10 mouse cellular contexts compared by ENCODE assay signal in the genomic region with DNA sequence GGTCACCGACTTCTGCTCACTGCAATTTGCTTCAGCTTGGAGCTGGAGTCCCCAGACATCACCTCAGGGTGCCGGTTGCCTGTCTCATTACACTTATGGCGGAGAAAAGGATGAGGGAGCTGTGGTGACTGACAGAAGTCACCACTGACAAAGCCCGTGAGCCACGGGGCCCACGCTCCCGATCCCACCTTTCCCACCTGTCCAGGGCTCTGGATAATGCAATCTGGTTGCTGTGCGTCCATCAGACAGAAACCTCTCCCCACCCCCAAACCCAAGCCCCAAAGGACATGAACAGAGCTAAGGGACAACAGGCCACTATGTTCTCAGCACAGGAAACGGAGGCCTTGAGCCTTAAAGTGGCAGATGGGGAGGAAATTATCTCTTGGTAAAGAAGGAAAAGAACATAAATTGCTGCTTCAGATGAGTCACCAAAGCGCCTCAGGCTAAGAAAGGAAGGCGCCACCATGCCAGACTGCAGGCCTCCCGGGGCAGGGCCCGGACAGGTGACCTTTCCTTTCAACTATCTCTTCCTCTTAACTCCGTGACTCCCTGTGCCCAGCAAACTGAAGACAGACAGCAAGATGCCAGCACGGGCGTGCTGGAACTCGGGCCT. TPM values are rescaled to one million over a fixed set of nuclear protein-coding genes. Genes with fewer than 3 reads are reported as not detected.
A peak's percentile ranks its signal among the peaks of the same experiment; 100 is the strongest.
DNase-seq lines count a peak whose midpoint lies in the region; ATAC-seq lines count a peak whose summit lies in the region.
"Had no signal": no experiment of that assay in that cellular context is flagged by ENCODE, and none has a peak within 500 bp of the region (broad histone marks: within the 10 kb centered on the region; RNA-seq: fewer than 3 reads in every experiment).

No protein-coding gene starts in this region.

- H3K4me1 ChIP-seq in kidney, embryonic 14.5 days (ENCODE audit: control insufficient read depth, insufficient read depth, low read length): peaks cover 11% of the 10 kb centered on the region; the same call in 1 of the 2 replicates

- DNase-seq in cerebellum, adult 9-11 months: peak; percentile 68
- no peak for DNase-seq in cerebellum, postnatal 4 days (ENCODE audit: low spot score in 2 of 2)
- DNase-seq in kidney, adult 18-20 months: peak; percentile 27
- DNase-seq in adrenal gland, postnatal 14 days: peak; percentile 74
- peak; percentile 61 for DNase-seq in kidney, postnatal 14 days
- no peak for DNase-seq in lung, postnatal 36 days
- DNase-seq in ovary, postnatal 14 days (ENCODE audit: low spot score): no peak
- DNase-seq: lung, postnatal 10 days had no signal

- no peak overlapping the region for H3K4me3 ChIP-seq in kidney, embryonic 14.5 days (ENCODE audit: low read length)

- no peak overlapping the region for H3K9ac ChIP-seq in kidney, embryonic 14.5 days (ENCODE audit: low read depth, low read length)

- no peaks in the 10 kb centered on the region for H3K27me3 ChIP-seq in kidney, embryonic 14.5 days (ENCODE audit: control insufficient read depth, insufficient read depth, low read length)

- ATAC-seq in kidney, embryonic 14.5 days (ENCODE audit: low FRiP score, low TSS enrichment): no peak

- no peaks in the 10 kb centered on the region for H3K9me3 ChIP-seq in kidney, embryonic 14.5 days (ENCODE audit: control insufficient read depth, low read length)

- H3K4me2 ChIP-seq in kidney, embryonic 14.5 days (replicated peaks; ENCODE audit: low read depth, low read length): no peak overlapping the region

- no peaks in the 10 kb centered on the region for H3K36me3 ChIP-seq in kidney, embryonic 14.5 days (ENCODE audit: control insufficient read depth, insufficient read depth, low read length)

- 51% methylated on average over 17 of the region's 17 CpGs for WGBS in kidney, embryonic 14.5 days

- no peak overlapping the region for H3K27ac ChIP-seq in kidney, embryonic 14.5 days (ENCODE audit: low read depth, low read length)
- H3K27ac ChIP-seq: stomach, postnatal 0 days had no signal

RNA-seq across cellular contexts. Expression of gene Man1c1, which starts 34.2 kb away (rescaled TPM):
- 3.8 and 5.3 TPM in 2 replicates for polyA plus RNA-seq in kidney, embryonic 14.5 days (2014; fragmentation: Nextera tagmentation; extraction: Ambion mirVana)
- total RNA-seq in adrenal gland, postnatal 14 days (2021): 19.6 and 21.5 TPM in 2 replicates

Comparison
In these comparisons a context has a peak if more than half of its experiments do, and no peak if none do; other contexts are left out.
1. DNase-seq: peak in cerebellum, adult 9-11 months (single experiment), kidney, adult 18-20 months (single experiment), adrenal gland, postnatal 14 days (single experiment) and kidney, postnatal 14 days (single experiment); none in cerebellum, postnatal 4 days (0 of 2), lung, postnatal 36 days (single experiment) and ovary, postnatal 14 days (single experiment).